Mouse (Mus musculus) testis, adult 2 months (tissue): ENCODE results near the gene Abcg5. TPM values are rescaled to one million over a fixed set of nuclear protein-coding genes. Genes with fewer than 3 reads are reported as not detected.

Source experiments
- H3K27ac ChIP-seq: fragments of 200-500 bp; 2 replicates; pipeline ENCODE4 v1.5.1; 2012; ENCODE audit warnings: low read depth, low read length; ENCODE audit not compliant: control insufficient read depth, insufficient read depth
- H3K27me3 ChIP-seq: fragments of 200-500 bp; 2 replicates; pipeline ENCODE4 v1.6.1; 2012; ENCODE audit warnings: mild to moderate bottlenecking, low read length, moderate library complexity; ENCODE audit not compliant: control insufficient read depth, insufficient read depth
- H3K36me3 ChIP-seq: fragments of 200-500 bp; 2 replicates; pipeline ENCODE4 v1.6.1; 2012; ENCODE audit warnings: mild to moderate bottlenecking, low read length; ENCODE audit not compliant: control insufficient read depth, insufficient read depth
- H3K4me1 ChIP-seq: fragments of 200-500 bp; 2 replicates; pipeline ENCODE4 v1.6.1; 2012; ENCODE audit warnings: low read length; ENCODE audit not compliant: control insufficient read depth, insufficient read depth
- H3K4me3 ChIP-seq: fragments of 200-500 bp; 2 replicates; pipeline ENCODE4 v1.5.1; 2012; ENCODE audit warnings: low read depth, mild to moderate bottlenecking, low read length, moderate library complexity, mixed read lengths; ENCODE audit not compliant: control insufficient read depth
- CTCF ChIP-seq: fragments of 200-500 bp; IDR thresholded peaks from 2 replicates; pipeline ENCODE4 v1.5.1; 2012; ENCODE audit warnings: low read depth, mild to moderate bottlenecking, inconsistent platforms, low read length, moderate library complexity; ENCODE audit not compliant: control insufficient read depth, insufficient read depth, insufficient replicate concordance
- POLR2A ChIP-seq: fragments of 200-500 bp; IDR thresholded peaks from 2 replicates; pipeline ENCODE4 v1.6.1; 2012; ENCODE audit warnings: low read depth, mild to moderate bottlenecking, inconsistent platforms, low read length, moderate library complexity; ENCODE audit not compliant: control insufficient read depth
- polyA plus RNA-seq: library from polyadenylated mRNA; depleted of rRNA; stranded (reverse); fragments of >200 nt; gene quantifications from 2 replicates; pipeline ENCODE4 v1.2.3, GENCODE M21; 2012; rRNA removed

Abcg5 gene
- polyA plus RNA-seq: 0.40 and 0.51 TPM in 2 replicates

DNA sequence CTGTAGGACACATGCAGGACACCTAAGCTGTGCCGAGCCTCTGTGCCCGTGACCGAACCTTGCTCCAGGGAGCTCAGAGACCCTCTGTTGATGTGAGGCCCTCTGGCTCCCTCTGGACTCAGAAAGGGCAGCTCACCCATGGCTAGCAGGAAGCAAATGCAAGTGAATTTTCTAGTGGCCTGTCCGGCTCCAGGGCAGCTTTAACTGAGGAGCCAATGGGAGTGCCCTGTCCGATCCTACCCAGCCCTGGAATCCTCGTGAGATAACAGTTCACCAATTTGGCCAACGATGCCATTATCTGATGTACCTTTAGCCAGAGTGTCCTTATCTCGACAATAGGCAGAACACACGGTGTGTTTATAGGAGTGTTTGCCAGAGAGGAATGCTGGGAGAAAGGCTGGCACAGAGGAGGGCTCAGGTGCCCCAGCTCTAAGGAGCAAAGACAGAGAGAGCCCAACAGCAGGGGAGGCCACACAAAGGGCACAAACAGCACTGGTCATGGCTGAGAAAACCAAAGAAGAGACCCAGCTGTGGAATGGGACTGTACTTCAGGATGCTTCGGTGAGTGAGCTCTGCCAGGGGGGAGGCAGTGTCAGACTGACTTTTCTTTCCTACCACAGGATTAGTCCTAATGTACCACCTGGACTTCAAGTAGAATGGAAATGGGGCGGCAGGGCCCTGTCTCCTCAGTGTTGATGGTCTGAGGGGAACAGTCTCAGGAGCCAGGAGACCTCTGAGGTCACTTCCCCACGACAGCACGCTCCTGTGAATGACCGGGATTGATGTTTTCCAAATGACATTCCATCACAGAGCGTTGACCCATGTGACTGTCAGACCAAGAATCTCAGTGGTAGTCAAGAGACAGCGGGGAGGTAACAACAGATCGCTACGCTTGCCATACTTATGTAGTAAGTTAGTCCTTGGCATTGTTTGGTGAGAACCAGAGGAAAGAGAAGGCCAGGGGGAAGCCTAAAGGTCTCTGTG, at the start of gene Abcg5:
TSS of gene Abcg5 (minus strand) at position 278 of the 984 bp plus-strand sequence.
- H3K4me1 ChIP-seq: no peaks in the 10 kb centered on the region
- TF ChIP-seq POLR2A: no peak
- TF ChIP-seq CTCF: no peak
- H3K27ac ChIP-seq: no peak within 1 kb of the TSS
- no peak within 1 kb of the TSS for H3K4me3 ChIP-seq
- H3K27me3 ChIP-seq: no peaks in the 10 kb centered on the region
- no peaks in the 10 kb centered on the region for H3K36me3 ChIP-seq

DNA sequence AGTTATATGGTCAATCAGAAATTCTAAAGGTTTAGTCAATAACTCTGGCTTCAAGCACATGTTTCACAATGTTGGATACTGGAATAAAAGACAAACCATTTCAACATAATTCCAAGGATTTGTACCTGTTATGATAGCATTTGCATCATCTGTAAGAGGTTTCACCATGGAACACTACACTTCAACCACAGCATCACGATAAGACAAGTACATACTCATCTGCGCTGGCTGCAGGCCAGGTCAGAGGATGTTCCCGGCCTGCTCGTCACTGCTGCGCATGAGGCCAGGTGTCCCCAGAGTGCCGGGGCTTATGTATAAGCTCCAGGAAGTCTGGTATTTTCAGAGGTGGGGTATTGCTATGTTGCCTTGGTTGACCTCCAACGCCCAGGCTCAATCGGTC, 49.8 kb upstream of the Abcg5 start:
- H3K27ac ChIP-seq: no peak overlapping the region
- H3K27me3 ChIP-seq: no peaks in the 10 kb centered on the region
- no peaks in the 10 kb centered on the region for H3K4me1 ChIP-seq
- no peak overlapping the region for H3K4me3 ChIP-seq
- H3K36me3 ChIP-seq: no peaks in the 10 kb centered on the region; the same call in 1 of the 2 replicates
- no peak for TF ChIP-seq POLR2A
- no peak for TF ChIP-seq CTCF

DNA sequence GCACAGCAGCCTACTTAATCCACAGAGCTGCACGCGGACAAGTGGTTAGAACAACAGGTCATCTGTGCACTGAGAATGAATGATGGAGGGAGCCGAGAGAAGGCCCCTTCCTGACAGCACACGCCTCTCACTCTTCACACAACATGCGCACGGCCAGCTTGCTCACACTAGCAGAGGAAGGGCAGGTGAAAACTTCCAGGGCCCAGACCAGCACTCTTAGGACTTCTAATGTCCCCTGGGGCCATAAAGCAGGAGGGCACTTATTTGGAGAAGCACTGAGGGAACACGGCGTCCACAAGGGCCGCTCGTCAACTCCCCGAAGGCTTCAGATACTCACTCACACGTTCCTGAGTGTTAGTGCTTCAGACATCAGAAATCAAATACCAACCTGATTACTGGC, 48.5 kb upstream of the Abcg5 start:
- no peak for TF ChIP-seq POLR2A
- TF ChIP-seq CTCF: no peak
- H3K36me3 ChIP-seq: no peaks in the 10 kb centered on the region; the same call in 1 of the 2 replicates
- no peaks in the 10 kb centered on the region for H3K4me1 ChIP-seq
- H3K27ac ChIP-seq: no peak overlapping the region
- H3K27me3 ChIP-seq: no peaks in the 10 kb centered on the region
- no peak overlapping the region for H3K4me3 ChIP-seq

DNA sequence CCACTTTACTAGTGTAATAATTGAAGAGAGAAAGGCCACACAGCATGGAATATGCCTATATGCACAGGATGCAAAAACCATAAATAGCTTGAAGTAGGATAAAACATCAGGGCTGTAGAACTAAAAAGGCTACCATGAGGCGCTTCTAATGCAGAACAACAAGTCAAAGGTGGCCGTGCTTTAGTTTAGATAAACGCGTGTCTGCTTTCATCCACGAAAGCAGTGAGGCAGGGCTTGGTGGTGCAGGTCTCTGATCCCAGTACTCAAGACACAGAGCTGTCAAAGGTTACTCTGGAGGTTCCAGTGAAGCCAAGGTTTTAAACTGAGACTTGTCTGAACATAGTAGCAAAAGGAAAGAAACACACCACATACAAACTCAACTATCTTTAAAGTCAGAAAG, 46.3 kb upstream of the Abcg5 start:
- TF ChIP-seq POLR2A (no peak), CTCF (no peak)
- Histone ChIP-seq H3K4me1 (no peaks in the 10 kb centered on the region), H3K27ac (no peak overlapping the region), H3K36me3 (peaks cover 2% of the 10 kb centered on the region; the same call in 1 of the 2 replicates), H3K4me3 (no peak overlapping the region), H3K27me3 (no peaks in the 10 kb centered on the region)

DNA sequence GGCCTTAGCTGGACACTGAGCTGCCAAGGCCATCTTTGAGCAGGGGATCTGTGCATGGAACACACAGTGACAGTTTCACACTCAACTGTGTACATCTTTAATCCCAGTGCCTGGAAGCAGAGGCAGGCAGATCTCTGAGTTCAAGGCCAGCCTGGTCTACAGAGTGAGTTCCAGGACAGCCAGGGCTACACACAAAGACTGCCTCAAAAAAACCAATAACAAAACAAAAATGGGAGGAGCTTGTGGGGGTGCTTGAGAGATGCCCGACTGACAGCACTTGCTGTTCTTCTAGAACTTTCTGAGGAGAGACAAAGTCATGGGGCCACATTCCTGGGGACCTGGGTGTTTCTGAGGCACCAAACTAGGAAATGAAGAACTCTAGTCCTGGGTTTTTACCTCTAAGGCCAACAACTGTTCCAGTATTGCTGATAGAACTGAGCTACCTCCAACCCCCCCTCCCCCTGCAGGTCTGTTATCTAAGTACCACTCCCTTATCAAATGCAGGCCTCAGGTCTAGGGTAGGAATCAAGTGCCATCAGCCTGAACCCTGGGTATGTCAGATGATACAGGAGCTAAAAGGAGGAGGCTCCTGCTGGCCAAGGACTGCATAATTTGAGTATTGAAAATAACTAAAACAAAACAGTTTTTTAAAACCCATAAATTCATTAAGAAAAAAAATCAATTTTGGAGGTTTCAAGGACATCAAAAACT, 45.5 kb upstream of the Abcg5 start:
- Histone ChIP-seq H3K4me1 (no peaks in the 10 kb centered on the region), H3K36me3 (peaks cover 2% of the 10 kb centered on the region; the same call in 1 of the 2 replicates), H3K27ac (no peak overlapping the region), H3K27me3 (no peaks in the 10 kb centered on the region), H3K4me3 (no peak overlapping the region)
- TF ChIP-seq CTCF (no peak), POLR2A (no peak)

DNA sequence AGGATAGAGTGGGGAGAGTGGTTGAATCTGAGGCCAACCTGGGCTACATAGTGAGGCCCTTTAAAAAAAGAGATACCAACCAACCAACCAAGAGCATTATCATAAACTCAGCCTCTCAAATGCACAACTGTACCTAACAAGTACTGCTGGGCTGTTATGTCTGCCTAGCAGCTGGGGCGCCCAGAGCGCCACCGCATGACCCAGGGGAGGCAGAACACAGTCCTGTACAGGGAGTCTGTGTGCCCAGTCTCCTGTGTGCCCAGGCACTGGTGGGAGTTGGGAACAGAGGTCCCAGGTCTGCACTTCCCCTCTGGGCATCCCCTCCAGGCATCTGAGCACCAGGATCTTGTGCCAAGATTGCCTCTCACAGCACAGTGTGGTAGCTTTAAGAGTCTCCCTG, 42.4 kb upstream of the Abcg5 start:
- Histone ChIP-seq H3K4me1 (no peaks in the 10 kb centered on the region), H3K27ac (no peak overlapping the region; the same call in 1 of the 2 replicates), H3K4me3 (no peak overlapping the region), H3K27me3 (no peaks in the 10 kb centered on the region), H3K36me3 (peaks cover 2% of the 10 kb centered on the region; the same call in 1 of the 2 replicates)
- TF ChIP-seq POLR2A (no peak), CTCF (no peak)

DNA sequence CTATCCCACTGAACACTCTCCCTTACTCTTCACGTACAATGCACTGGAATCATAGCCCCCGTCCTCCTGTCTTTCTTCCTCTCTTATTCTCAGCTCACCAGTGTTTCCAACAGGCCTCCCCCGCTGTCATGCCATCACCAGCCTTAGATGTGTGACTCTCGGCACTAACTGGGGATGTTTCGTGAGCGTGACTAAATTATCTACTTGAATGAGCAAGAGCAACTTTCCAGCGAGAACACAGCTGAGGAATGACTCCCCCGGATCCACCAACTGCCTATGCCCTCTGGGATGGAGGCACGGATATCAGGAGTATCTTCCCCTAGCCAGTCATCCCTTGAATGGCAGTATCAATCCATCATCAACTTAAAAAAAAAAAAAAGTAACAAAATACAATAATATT, 41.2 kb upstream of the Abcg5 start:
- Histone ChIP-seq H3K36me3 (peaks cover 2% of the 10 kb centered on the region; the same call in 1 of the 2 replicates), H3K4me3 (no peak overlapping the region), H3K27ac (no peak overlapping the region), H3K27me3 (no peaks in the 10 kb centered on the region), H3K4me1 (no peaks in the 10 kb centered on the region)
- TF ChIP-seq CTCF: no peak
- no peak for TF ChIP-seq POLR2A
